Mouse (Mus musculus): ENCODE measurements around the gene Tesk2. TPM values are rescaled to one million over a fixed set of nuclear protein-coding genes. Genes with fewer than 3 reads are reported as not detected.
"Not testable (repeated sequence)": the region's sequence is repeated elsewhere in the genome, so short reads cannot be mapped to it uniquely, and the experiment has no call there.

Gene Tesk2
- total RNA-seq, 2 experiments from 2014 or later = 1.7 to 2.7 TPM

- intact Hi-C loops (cut with DNase I) = loop anchor here (5.0 kb wide), 1 partner anchor 313 kb away; no protein-coding TSS in a partner anchor
- DNase-seq = no peak
Observed at GRCm38 (mm10) chr4:116829364-116830069, 108.8 kb downstream of the Tesk2 start.

- intact Hi-C loops (cut with DNase I) = no loop called here
- DNase-seq = no peak
Observed at GRCm38 (mm10) chr4:116830070-116830368, 109.3 kb downstream of the Tesk2 start.

GRCm38 (mm10) chr4:116838999-116839398, 118.3 kb downstream of the Tesk2 start:
- intact Hi-C loops (cut with DNase I) = no loop called here
- no peak for DNase-seq

- intact Hi-C loops (cut with DNase I); DNase-seq: not testable (repeated sequence)
Observed at GRCm38 (mm10) chr4:116840096-116840495, 119.3 kb downstream of the Tesk2 start.

GRCm38 (mm10) chr4:116840841-116841240, 120.1 kb downstream of the Tesk2 start:
- intact Hi-C loops (cut with DNase I) = no loop called here
- DNase-seq = no peak

GRCm38 (mm10) chr4:116844324-116844723, 123.6 kb downstream of the Tesk2 start:
- intact Hi-C loops (cut with DNase I) = no loop called here
- DNase-seq = no peak

- intact Hi-C loops (cut with DNase I) = no loop called here
- DNase-seq = no peak
Observed at GRCm38 (mm10) chr4:116849901-116850300, 129.2 kb downstream of the Tesk2 start.

GRCm38 (mm10) chr4:116854286-116854685, 133.5 kb downstream of the Tesk2 start:
- intact Hi-C loops (cut with DNase I) = no loop called here
- no peak for DNase-seq

Other genes starting within 250 kb of the Tesk2 start
- gene Ipp, start 213.4 kb upstream of the Tesk2 start, total RNA-seq (2021) = 10 to 100 TPM; 14.7 to 15.6 TPM
- 10 to 100 TPM; 19.1 to 21.9 TPM for gene Tmem69, start 165.0 kb upstream of the Tesk2 start, total RNA-seq (2021)
- gene Gpbp1l1, start 163.3 kb upstream of the Tesk2 start, total RNA-seq (2021) = 10 to 100 TPM; 66.4 to 72.5 TPM
- gene Ccdc17, start 124.3 kb upstream of the Tesk2 start, total RNA-seq (2021) = 1 to 10 TPM; 3.0 to 4.3 TPM
- gene Nasp, start 93.0 kb upstream of the Tesk2 start, total RNA-seq (2021) = 10 to 100 TPM; 30.3 to 34.8 TPM
- 100 to 1,000 TPM; 315 to 333 TPM for gene Akr1a1, start 69.3 kb upstream of the Tesk2 start, total RNA-seq (2021)
- gene Prdx1, start 35.4 kb upstream of the Tesk2 start, total RNA-seq (2021) = 100 to 1,000 TPM; 392 to 403 TPM
- gene Mmachc, start 12.5 kb upstream of the Tesk2 start, total RNA-seq (2021) = 10 to 100 TPM; 39.9 to 42.3 TPM
- gene Ccdc163, start 12.4 kb upstream of the Tesk2 start, total RNA-seq (2021) = 1 to 10 TPM; 6.8 to 9.3 TPM
- 1 to 10 TPM; 8.6 to 9.3 TPM for gene Toe1, start 86.7 kb downstream of the Tesk2 start, total RNA-seq (2021)
- under 1 TPM; 0.88 to 0.96 TPM for gene Mutyh, start 86.8 kb downstream of the Tesk2 start, total RNA-seq (2021)
- gene Hpdl, start 100.8 kb downstream of the Tesk2 start, total RNA-seq (2021) = 1 to 10 TPM; 3.2 to 3.6 TPM
- 1 to 10 TPM; 1.1 to 1.6 TPM for gene Zswim5, start 156.4 kb downstream of the Tesk2 start, total RNA-seq (2021)